Mouse (Mus musculus): ENCODE data around the gene Slc4a1ap. TPM values are rescaled to one million over a fixed set of nuclear protein-coding genes. Genes with fewer than 3 reads are reported as not detected.

Gene Slc4a1ap
- polyA plus RNA-seq, 1 experiment from 2014 or later, result 15.2 TPM

- Histone ChIP-seq H3K4me1 (replicated peaks; ENCODE audit: control insufficient read depth, insufficient read depth) (peaks cover 3% of the 10 kb centered on the region; the same call in 1 of the 2 replicates), H3K27me3 (ENCODE audit: control insufficient read depth, insufficient read depth, low read length) (no peaks in the 10 kb centered on the region), H3K4me2 (replicated peaks; ENCODE audit: low read depth) (0 out of 2 replicates have a peak overlapping the region, but pooled peaks have one; percentile 17), H3K9ac (ENCODE audit: low read length) (peak overlapping the region; percentile 41; the same call in 1 of the 2 replicates), H3K4me3 (ENCODE audit: low read depth, low read length) (no peak overlapping the region), H3K27ac (replicated peaks) (peak overlapping the region; percentile 65), H3K9me3 (ENCODE audit: control insufficient read depth, low read length) (no peaks in the 10 kb centered on the region), H3K36me3 (ENCODE audit: control insufficient read depth, insufficient read depth, low read length) (no peaks in the 10 kb centered on the region)
- TF ChIP-seq EP300 (optimal IDR thresholded peaks at IDR 0.05), result no peak
- TF ChIP-seq CTCF (IDR thresholded peaks at IDR 0.05; ENCODE audit: low read depth), result no peak
- WGBS, result 24% methylated on average over 7 of the region's 7 CpGs
- no peak for ATAC-seq (ENCODE audit: low FRiP score, low TSS enrichment)
- no peak for DNase-seq (ENCODE audit: low spot score)
These were observed 37.1 kb downstream of the Slc4a1ap start for GRCm38 (mm10) chr5:31563905-31564304.

DNA sequence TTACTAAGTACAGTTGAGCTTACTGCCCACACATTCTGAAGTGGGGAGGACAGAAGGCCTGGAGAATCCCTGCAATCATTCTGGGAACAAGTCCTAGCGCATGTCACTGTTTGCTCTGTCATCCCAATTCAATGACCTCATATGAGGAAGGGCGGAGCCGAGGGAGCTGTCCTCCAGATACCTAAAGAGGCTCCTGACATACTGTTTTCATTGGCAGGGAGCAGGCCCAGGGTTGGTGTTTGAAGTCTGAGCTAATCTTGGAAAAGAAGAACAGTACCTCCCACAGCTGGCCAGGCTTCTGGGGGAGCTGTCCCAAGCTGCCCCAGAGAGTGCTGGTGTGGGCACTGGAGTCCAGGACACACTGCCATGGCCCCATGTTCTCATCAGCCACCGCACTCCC, 38.2 kb downstream of the Slc4a1ap start:
- peak overlapping the region; percentile 65; the same call in 1 of the 2 replicates for H3K27ac ChIP-seq (replicated peaks)
- no peaks in the 10 kb centered on the region for H3K9me3 ChIP-seq (ENCODE audit: control insufficient read depth, low read length)
- H3K4me2 ChIP-seq (replicated peaks; ENCODE audit: low read depth), result no peak overlapping the region
- 71% methylated on average over 4 of the region's 4 CpGs for WGBS
- no peak overlapping the region for H3K4me3 ChIP-seq (ENCODE audit: low read depth, low read length)
- no peak for TF ChIP-seq CTCF (IDR thresholded peaks at IDR 0.05; ENCODE audit: low read depth)
- 0 out of 2 replicates have a peak, but pooled peaks have one; percentile 46 for ATAC-seq (ENCODE audit: low FRiP score, low TSS enrichment)
- H3K4me1 ChIP-seq (replicated peaks; ENCODE audit: control insufficient read depth, insufficient read depth), result peaks cover 3% of the 10 kb centered on the region; the same call in 1 of the 2 replicates
- H3K27me3 ChIP-seq (ENCODE audit: control insufficient read depth, insufficient read depth, low read length), result no peaks in the 10 kb centered on the region
- no peak for DNase-seq (ENCODE audit: low spot score)
- H3K9ac ChIP-seq (ENCODE audit: low read length), result no peak overlapping the region
- H3K36me3 ChIP-seq (ENCODE audit: control insufficient read depth, insufficient read depth, low read length), result no peaks in the 10 kb centered on the region

DNA sequence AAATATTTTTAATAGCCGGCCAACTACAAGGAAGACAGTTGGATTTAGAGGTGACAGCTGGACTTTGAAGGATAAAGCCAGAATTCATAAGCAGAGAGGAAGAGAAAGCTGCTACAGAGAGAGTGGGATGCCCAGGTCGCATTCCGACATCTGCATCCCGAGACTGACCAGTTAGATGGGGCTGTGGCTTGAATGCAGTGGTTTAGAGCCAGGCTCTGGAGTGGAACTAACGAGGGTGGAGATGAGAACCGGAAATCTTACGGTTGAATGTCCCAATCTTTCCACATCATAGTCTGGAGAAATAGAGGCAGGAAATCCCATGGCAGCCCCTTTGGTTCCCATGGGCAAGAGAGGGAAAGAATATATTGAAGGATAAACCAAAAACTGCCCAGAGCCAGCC, 39.2 kb downstream of the Slc4a1ap start:
- Histone ChIP-seq H3K4me2 (replicated peaks; ENCODE audit: low read depth) (no peak overlapping the region), H3K27me3 (ENCODE audit: control insufficient read depth, insufficient read depth, low read length) (no peaks in the 10 kb centered on the region), H3K9ac (ENCODE audit: low read length) (no peak overlapping the region), H3K4me1 (replicated peaks; ENCODE audit: control insufficient read depth, insufficient read depth) (peaks cover 3% of the 10 kb centered on the region; the same call in 1 of the 2 replicates), H3K9me3 (ENCODE audit: control insufficient read depth, low read length) (no peaks in the 10 kb centered on the region), H3K4me3 (ENCODE audit: low read depth, low read length) (no peak overlapping the region), H3K36me3 (ENCODE audit: control insufficient read depth, insufficient read depth, low read length) (no peaks in the 10 kb centered on the region), H3K27ac (replicated peaks) (no peak overlapping the region)
- no peak for TF ChIP-seq CTCF (IDR thresholded peaks at IDR 0.05; ENCODE audit: low read depth)
- no peak for TF ChIP-seq EP300 (optimal IDR thresholded peaks at IDR 0.05)
- 82% methylated on average over 7 of the region's 7 CpGs for WGBS
- DNase-seq (ENCODE audit: low spot score) (no peak), ATAC-seq (ENCODE audit: low FRiP score, low TSS enrichment) (no peak)

DNA sequence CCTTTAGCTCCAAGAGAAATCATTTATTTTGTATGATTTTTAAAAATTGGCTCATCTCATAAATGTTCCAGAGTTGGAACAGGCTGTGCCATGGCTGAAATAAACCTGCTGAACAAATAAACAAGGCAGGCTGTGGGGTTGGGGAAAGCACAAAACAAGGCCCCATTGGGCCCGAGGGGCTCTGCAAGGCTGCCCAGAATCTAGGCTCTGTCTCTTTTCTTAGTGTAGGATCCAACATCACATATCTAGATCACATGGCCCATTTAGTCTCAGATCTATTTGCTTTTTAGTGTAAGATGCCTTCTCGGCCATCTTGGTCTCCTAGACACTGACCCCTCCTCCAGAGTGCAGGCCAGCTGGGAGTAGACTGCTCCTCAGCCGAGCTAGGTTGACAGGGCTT, 39.7 kb downstream of the Slc4a1ap start:
- Histone ChIP-seq H3K9ac (ENCODE audit: low read length) (no peak overlapping the region), H3K36me3 (ENCODE audit: control insufficient read depth, insufficient read depth, low read length) (no peaks in the 10 kb centered on the region), H3K9me3 (ENCODE audit: control insufficient read depth, low read length) (no peaks in the 10 kb centered on the region), H3K4me2 (replicated peaks; ENCODE audit: low read depth) (no peak overlapping the region), H3K4me3 (ENCODE audit: low read depth, low read length) (no peak overlapping the region), H3K27ac (replicated peaks) (no peak overlapping the region), H3K27me3 (ENCODE audit: control insufficient read depth, insufficient read depth, low read length) (no peaks in the 10 kb centered on the region), H3K4me1 (replicated peaks; ENCODE audit: control insufficient read depth, insufficient read depth) (peaks cover 3% of the 10 kb centered on the region; the same call in 1 of the 2 replicates)
- no peak for DNase-seq (ENCODE audit: low spot score)
- TF ChIP-seq EP300 (optimal IDR thresholded peaks at IDR 0.05), result no peak
- TF ChIP-seq CTCF (IDR thresholded peaks at IDR 0.05; ENCODE audit: low read depth), result no peak
- 58% methylated on average over 3 of the region's 3 CpGs for WGBS
- ATAC-seq (ENCODE audit: low FRiP score, low TSS enrichment), result no peak

DNA sequence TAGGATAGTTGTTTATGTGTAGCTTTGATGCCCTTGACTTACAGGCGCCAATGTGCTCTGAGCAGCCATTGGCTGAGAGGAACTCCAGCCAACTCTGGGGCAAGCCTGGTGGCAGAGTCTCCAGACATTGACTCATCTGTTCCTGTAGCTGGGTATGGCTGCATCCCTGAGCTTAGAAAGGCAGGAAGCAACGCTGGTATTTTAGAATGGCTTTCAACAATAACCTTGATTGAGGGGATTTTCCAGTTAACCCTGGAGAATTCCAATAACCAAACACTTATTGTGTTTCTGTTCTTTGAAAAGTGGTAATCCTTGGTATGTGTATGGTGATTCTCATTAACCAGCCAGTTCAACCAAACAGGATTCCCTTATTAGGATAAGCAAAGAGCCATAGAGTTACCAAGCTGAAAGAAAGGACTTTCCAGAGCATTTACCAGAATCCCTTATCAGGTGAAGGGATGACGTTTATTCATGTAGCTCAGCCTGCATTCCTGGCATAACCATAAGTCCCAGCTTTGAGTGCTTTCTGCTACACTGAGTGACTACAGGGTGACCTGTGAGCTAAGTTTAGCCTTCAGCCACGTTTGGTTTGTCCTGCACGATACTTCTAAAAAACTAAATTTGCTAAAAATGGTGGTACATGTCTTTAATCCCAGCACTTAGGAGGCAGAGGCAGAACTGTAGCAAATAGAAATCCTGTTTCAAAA, 41.3 kb downstream of the Slc4a1ap start:
- Histone ChIP-seq H3K4me1 (replicated peaks; ENCODE audit: control insufficient read depth, insufficient read depth) (peaks cover 3% of the 10 kb centered on the region; the same call in 1 of the 2 replicates), H3K4me2 (replicated peaks; ENCODE audit: low read depth) (no peak overlapping the region), H3K9ac (ENCODE audit: low read length) (no peak overlapping the region), H3K27me3 (ENCODE audit: control insufficient read depth, insufficient read depth, low read length) (no peaks in the 10 kb centered on the region), H3K36me3 (ENCODE audit: control insufficient read depth, insufficient read depth, low read length) (no peaks in the 10 kb centered on the region), H3K27ac (replicated peaks) (no peak overlapping the region), H3K9me3 (ENCODE audit: control insufficient read depth, low read length) (no peaks in the 10 kb centered on the region), H3K4me3 (ENCODE audit: low read depth, low read length) (no peak overlapping the region)
- ATAC-seq (ENCODE audit: low FRiP score, low TSS enrichment), result no peak
- TF ChIP-seq CTCF (IDR thresholded peaks at IDR 0.05; ENCODE audit: low read depth), result no peak
- no peak for TF ChIP-seq EP300 (optimal IDR thresholded peaks at IDR 0.05)
- 58% methylated on average over 5 of the region's 5 CpGs for WGBS
- DNase-seq (ENCODE audit: low spot score), result no peak

GRCm38 (mm10) chr5:31571023-31571608, 44.3 kb downstream of the Slc4a1ap start:
- Histone ChIP-seq H3K4me1 (replicated peaks; ENCODE audit: control insufficient read depth, insufficient read depth) (no peaks in the 10 kb centered on the region), H3K9ac (ENCODE audit: low read length) (peak overlapping the region; percentile 31), H3K4me3 (ENCODE audit: low read depth, low read length) (no peak overlapping the region), H3K4me2 (replicated peaks; ENCODE audit: low read depth) (peak overlapping the region; percentile 42), H3K27me3 (ENCODE audit: control insufficient read depth, insufficient read depth, low read length) (no peaks in the 10 kb centered on the region), H3K9me3 (ENCODE audit: control insufficient read depth, low read length) (no peaks in the 10 kb centered on the region), H3K36me3 (ENCODE audit: control insufficient read depth, insufficient read depth, low read length) (no peaks in the 10 kb centered on the region), H3K27ac (replicated peaks) (peak overlapping the region; percentile 56)
- ATAC-seq (ENCODE audit: low FRiP score, low TSS enrichment) (peak; percentile 53), DNase-seq (ENCODE audit: low spot score) (peak; percentile 33)
- 18% methylated on average over 20 of the region's 20 CpGs for WGBS
- TF ChIP-seq EP300 (optimal IDR thresholded peaks at IDR 0.05) (peak; percentile 60), CTCF (IDR thresholded peaks at IDR 0.05; ENCODE audit: low read depth) (no peak)
